Mouse (Mus musculus) liver, adult 10 weeks (tissue): ENCODE data around the gene Klhdc1. TPM values are rescaled to one million over a fixed set of nuclear protein-coding genes. Genes with fewer than 3 reads are reported as not detected.

Experiments used
- polyA plus RNA-seq: library from polyadenylated mRNA; stranded (reverse); fragments of 350-450 nt; fragmentation: Illumina TruSeq; extraction: RNeasy Lipid Tissue Mini Kit (QIAGEN cat#74804); gene quantifications from one replicate; pipeline ENCODE4 v1.2.3, GENCODE M21; 2014; ENCODE audit warnings: low read depth, low replicate concordance

Gene Klhdc1
- polyA plus RNA-seq, result 0.61 TPM

GRCm38 (mm10) chr12:69240876-69241275 lies at the start of gene Klhdc1:
Klhdc1 (plus strand) TSS chr12:69241176.

GRCm38 (mm10) chr12:69196444-69197377 lies 44.3 kb upstream of the Klhdc1 start, which contains the start of gene Gm49383:
Gm49383 (minus strand) TSS chr12:69197104.

GRCm38 (mm10) chr12:69198164-69198535 lies 42.8 kb upstream of the Klhdc1 start, which contains the start of gene Dnaaf2:
Dnaaf2 (minus strand) TSS chr12:69198429.

DNA sequence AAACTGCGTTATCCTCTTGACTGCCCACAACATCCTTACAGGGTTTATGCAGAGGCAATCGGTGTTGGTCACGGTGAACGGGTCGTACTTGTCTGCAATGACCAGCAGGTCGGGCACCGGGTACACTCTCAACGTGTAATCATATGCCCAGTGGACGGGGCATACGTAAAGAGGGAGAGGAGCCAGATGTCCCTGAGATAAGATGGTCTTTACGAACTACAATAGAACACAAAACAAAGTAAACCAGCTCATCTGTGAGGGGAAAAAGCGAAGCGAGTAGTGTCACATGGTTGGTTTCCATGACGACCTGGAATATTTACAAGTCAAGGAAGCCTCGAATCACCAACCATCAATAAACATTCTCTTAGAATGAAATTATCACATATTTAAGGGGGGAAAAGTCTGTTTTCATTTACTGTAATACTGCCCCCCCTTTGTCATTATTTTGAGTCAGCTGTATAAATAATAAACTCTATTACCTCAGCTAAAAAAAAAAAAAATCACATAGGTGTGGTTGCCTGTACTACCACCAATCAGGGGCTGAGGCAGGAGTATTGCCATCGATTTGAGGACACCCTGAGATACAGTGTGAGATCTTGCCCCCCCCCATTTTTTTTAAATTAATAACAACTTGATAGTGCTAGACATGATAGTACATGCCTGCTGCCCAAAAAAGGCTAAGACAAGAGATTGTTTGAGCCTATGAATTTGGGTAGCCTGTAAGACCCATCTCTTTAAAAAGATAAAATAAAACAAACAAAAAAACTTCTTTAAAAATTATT lies 36.7 kb upstream of the Klhdc1 start, which contains the start of gene Gm49384:
Gene Gm49384 (minus strand): TSS at position 216 of the 782 bp plus-strand sequence.

DNA sequence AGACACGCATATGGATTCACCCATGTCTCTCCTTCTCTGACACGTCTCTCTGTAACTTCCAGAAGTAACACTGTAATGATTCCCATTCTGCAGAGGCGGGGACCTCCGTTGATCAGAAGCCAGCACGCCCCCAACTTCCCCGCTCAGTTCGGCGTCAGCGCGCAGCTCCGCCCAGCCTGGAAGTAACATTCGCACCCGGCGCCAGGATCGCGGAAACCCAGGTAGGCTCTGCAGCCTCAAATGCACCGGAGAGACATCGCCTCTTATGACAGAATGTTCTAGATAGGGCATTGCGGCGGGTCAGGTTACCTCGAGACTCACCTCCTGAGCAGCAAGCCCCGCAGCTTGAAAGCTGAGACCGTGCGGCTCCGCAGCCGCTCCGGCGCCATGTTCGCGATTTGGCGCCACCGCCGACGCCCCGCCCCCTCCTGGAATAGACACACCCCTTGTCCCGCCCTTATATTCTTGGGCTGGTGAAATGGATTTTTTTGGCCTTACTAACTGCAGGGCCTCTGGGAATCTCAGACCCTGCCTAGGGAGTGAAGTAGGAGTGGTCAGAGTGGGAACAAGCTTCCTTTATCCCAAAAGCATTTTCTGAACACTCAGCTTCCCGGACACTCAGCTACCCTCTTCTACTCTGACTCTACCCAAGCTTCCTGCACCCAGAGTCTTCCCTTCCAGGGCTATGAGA lies 13.1 kb upstream of the Klhdc1 start, which contains the start of gene Pole2:
Gene Pole2 (minus strand): TSS at position 420 of the 691 bp plus-strand sequence.

DNA sequence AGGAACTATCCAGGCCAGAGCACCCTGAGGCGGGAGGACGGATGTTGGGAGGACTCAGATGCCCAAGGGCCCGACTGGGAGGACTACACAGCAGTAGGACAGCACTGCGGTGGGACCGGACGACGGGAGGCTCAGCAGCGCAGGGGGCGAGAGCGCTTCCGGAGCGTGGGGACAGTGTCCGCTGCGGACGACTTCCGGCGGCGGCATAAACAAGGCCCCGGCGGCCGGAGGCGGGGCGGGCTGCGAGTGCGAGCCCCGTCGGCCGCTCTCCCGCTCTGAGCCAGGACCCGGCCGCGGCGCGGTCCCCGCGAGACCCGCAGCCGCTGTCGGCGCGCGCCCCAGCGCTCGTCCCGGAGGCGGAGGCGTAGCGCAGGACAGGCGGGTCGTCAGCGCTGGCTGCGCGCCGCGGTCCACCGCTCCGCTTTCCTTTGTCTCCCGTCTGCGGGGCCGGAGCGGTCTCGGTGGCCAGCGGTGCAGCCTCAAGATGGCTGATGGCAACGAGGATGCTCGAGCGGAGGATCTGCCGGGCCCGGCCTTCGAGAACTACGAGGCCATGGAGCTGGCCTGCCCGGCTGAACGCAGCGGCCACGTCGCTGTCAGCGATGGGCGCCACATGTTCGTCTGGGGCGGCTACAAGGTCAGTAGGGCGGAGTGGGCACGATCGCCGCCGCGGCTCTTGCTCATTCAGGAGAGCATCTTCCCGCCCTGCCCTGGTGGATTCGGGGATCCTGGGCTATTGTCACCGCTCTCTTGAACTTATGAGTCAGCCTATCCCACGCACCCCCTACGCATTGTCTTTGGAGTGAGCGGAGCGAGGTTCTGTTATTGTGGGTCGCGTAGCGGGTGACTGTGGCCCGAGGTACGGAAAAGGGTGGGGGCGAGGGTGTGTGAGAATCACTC lies 55.8 kb downstream of the Klhdc1 start, which contains the start of gene Klhdc2:
Gene Klhdc2 (plus strand): TSS at position 171 of the 900 bp plus-strand sequence.

Other genes starting within 250 kb of the Klhdc1 start
- gene Rps29, start 82.0 kb upstream of the Klhdc1 start, polyA plus RNA-seq, result 27.2 TPM
- not detected for gene Lrr1, start 72.4 kb upstream of the Klhdc1 start, polyA plus RNA-seq
- gene Rpl36al, start 57.1 kb upstream of the Klhdc1 start, polyA plus RNA-seq, result 179 TPM
- 53.9 TPM for gene Mgat2, start 57.0 kb upstream of the Klhdc1 start, polyA plus RNA-seq
- gene Gm49383, start 44.1 kb upstream of the Klhdc1 start, polyA plus RNA-seq, result 1.7 TPM
- 0.77 TPM for gene Dnaaf2, start 42.7 kb upstream of the Klhdc1 start, polyA plus RNA-seq
- 3.3 TPM for gene Gm49384, start 36.9 kb upstream of the Klhdc1 start, polyA plus RNA-seq
- gene Pole2, start 13.0 kb upstream of the Klhdc1 start, polyA plus RNA-seq, result 0.85 TPM
- 48.6 TPM for gene Klhdc2, start 55.5 kb downstream of the Klhdc1 start, polyA plus RNA-seq
- 32.8 TPM for gene Nemf, start 116.0 kb downstream of the Klhdc1 start, polyA plus RNA-seq
- gene Arf6, start 131.0 kb downstream of the Klhdc1 start, polyA plus RNA-seq, result 23.5 TPM
- not detected for gene Gm9887, start 131.3 kb downstream of the Klhdc1 start, polyA plus RNA-seq